Mouse (Mus musculus): ENCODE results near the gene Sec24a. TPM values are rescaled to one million over a fixed set of nuclear protein-coding genes. Genes with fewer than 3 reads are reported as not detected.
A peak's percentile ranks its signal among the peaks of the same experiment; 100 is the strongest.
"Not testable (repeated sequence)": the region's sequence is repeated elsewhere in the genome, so short reads cannot be mapped to it uniquely, and the experiment has no call there.

The Sec24a gene
- total RNA-seq, 2 experiments from 2014 or later, result 16.3 to 16.7 TPM

- no peak for DNase-seq (ENCODE audit: low spot score)
- intact Hi-C loops (cut with DNase I), result no loop called here
Observed at GRCm38 (mm10) chr11:51761241-51761640, 2.2 kb downstream of the Sec24a start.

- intact Hi-C loops (cut with DNase I), result no loop called here
- DNase-seq (ENCODE audit: low spot score), result no peak
Observed at GRCm38 (mm10) chr11:51759941-51760657, 3.3 kb downstream of the Sec24a start.

- DNase-seq (ENCODE audit: low spot score), result no peak
- intact Hi-C loops (cut with DNase I), result no loop called here
Observed at GRCm38 (mm10) chr11:51759251-51759650, 4.2 kb downstream of the Sec24a start.

GRCm38 (mm10) chr11:51758207-51758606 is 5.2 kb downstream of the Sec24a start:
- DNase-seq (ENCODE audit: low spot score); intact Hi-C loops (cut with DNase I): not testable (repeated sequence)

GRCm38 (mm10) chr11:51757625-51758024 is 5.8 kb downstream of the Sec24a start:
- intact Hi-C loops (cut with DNase I), result no loop called here
- DNase-seq (ENCODE audit: low spot score), result no peak

- DNase-seq (ENCODE audit: low spot score), result no peak
- intact Hi-C loops (cut with DNase I), result no loop called here
Observed at GRCm38 (mm10) chr11:51757023-51757422, 6.4 kb downstream of the Sec24a start.

GRCm38 (mm10) chr11:51756352-51756771 is 7.1 kb downstream of the Sec24a start:
- DNase-seq (ENCODE audit: low spot score), result peak; percentile 92
- intact Hi-C loops (cut with DNase I), result no loop called here

- intact Hi-C loops (cut with DNase I), result no loop called here
Observed at GRCm38 (mm10) chr11:51755621-51756311, 7.7 kb downstream of the Sec24a start.

GRCm38 (mm10) chr11:51751623-51752225 is 11.7 kb downstream of the Sec24a start:
- DNase-seq (ENCODE audit: low spot score); intact Hi-C loops (cut with DNase I): not testable (repeated sequence)

More at GRCm38 (mm10) chr11:51755621-51756311, 7.7 kb downstream of the Sec24a start:
- no peak for DNase-seq (ENCODE audit: low spot score)

- intact Hi-C loops (cut with DNase I), result no loop called here
- no peak for DNase-seq (ENCODE audit: low spot score)
Observed at GRCm38 (mm10) chr11:51746096-51746495, 17.3 kb downstream of the Sec24a start.

- intact Hi-C loops (cut with DNase I), result no loop called here
Observed at GRCm38 (mm10) chr11:51740701-51741100, 22.7 kb downstream of the Sec24a start.

GRCm38 (mm10) chr11:51738651-51739403 is 24.6 kb downstream of the Sec24a start:
- DNase-seq (ENCODE audit: low spot score), result no peak
- intact Hi-C loops (cut with DNase I), result no loop called here

More at GRCm38 (mm10) chr11:51740701-51741100, 22.7 kb downstream of the Sec24a start:
- no peak for DNase-seq (ENCODE audit: low spot score)

- DNase-seq (ENCODE audit: low spot score); intact Hi-C loops (cut with DNase I): not testable (repeated sequence)
Observed at GRCm38 (mm10) chr11:51734218-51734617, 29.2 kb downstream of the Sec24a start.

GRCm38 (mm10) chr11:51732883-51733282 is 30.6 kb downstream of the Sec24a start:
- intact Hi-C loops (cut with DNase I), result no loop called here
- no peak for DNase-seq (ENCODE audit: low spot score)

GRCm38 (mm10) chr11:51721066-51721465 is 42.4 kb downstream of the Sec24a start:
- intact Hi-C loops (cut with DNase I), result no loop called here
- DNase-seq (ENCODE audit: low spot score), result no peak

- no peak for DNase-seq (ENCODE audit: low spot score)
- intact Hi-C loops (cut with DNase I), result no loop called here
Observed at GRCm38 (mm10) chr11:51707080-51707479, 56.4 kb downstream of the Sec24a start.

- intact Hi-C loops (cut with DNase I), result no loop called here
Observed at GRCm38 (mm10) chr11:51706451-51706850, 57.0 kb downstream of the Sec24a start.

GRCm38 (mm10) chr11:51703379-51703998 is 59.9 kb downstream of the Sec24a start:
- intact Hi-C loops (cut with DNase I), result no loop called here
- no peak for DNase-seq (ENCODE audit: low spot score)

More at GRCm38 (mm10) chr11:51706451-51706850, 57.0 kb downstream of the Sec24a start:
- DNase-seq (ENCODE audit: low spot score), result no peak

- no peak for DNase-seq (ENCODE audit: low spot score)
- intact Hi-C loops (cut with DNase I), result no loop called here
Observed at GRCm38 (mm10) chr11:51702831-51703230, 60.6 kb downstream of the Sec24a start.

GRCm38 (mm10) chr11:51694984-51695383 is 68.5 kb downstream of the Sec24a start:
- no peak for DNase-seq (ENCODE audit: low spot score)
- intact Hi-C loops (cut with DNase I), result no loop called here

Data from heart, postnatal 25 days (tissue).